Comparison of ENCODE assay signal across 8 mouse cellular contexts in genomic region chrX:133687666-133688151, GRCm38 (mm10). TPM values are rescaled to one million over a fixed set of nuclear protein-coding genes. Genes with fewer than 3 reads are reported as not detected.
A peak's percentile ranks its signal among the peaks of the same experiment; 100 is the strongest.
DNase-seq lines count a peak whose midpoint lies in the region; ATAC-seq and TF ChIP-seq lines count a peak whose summit lies in the region.

No protein-coding gene starts in this region.

- no peak for ATAC-seq in heart, embryonic 14.5 days (ENCODE audit: insufficient number of reproducible peaks, insufficient read depth, low FRiP score, low read depth)
- ATAC-seq in limb, embryonic 14.5 days (ENCODE audit: low FRiP score, low read depth): no peak

- peak overlapping the region; percentile 88 for H3K4me2 ChIP-seq in heart, embryonic 14.5 days (ENCODE audit: low read length)
- peak overlapping the region; percentile 67 for H3K4me2 ChIP-seq in limb, embryonic 14.5 days (replicated peaks; ENCODE audit: low read depth, low read length, severe bottlenecking)

- H3K36me3 ChIP-seq in heart, embryonic 14.5 days (ENCODE audit: control insufficient read depth, insufficient read depth, low read length): no peaks in the 10 kb centered on the region
- no peaks in the 10 kb centered on the region for H3K36me3 ChIP-seq in limb, embryonic 14.5 days (ENCODE audit: control insufficient read depth, insufficient read depth, low read length)

- no peaks in the 10 kb centered on the region for H3K9me3 ChIP-seq in heart, embryonic 14.5 days (ENCODE audit: control insufficient read depth, low read length)
- no peaks in the 10 kb centered on the region for H3K9me3 ChIP-seq in limb, embryonic 14.5 days (ENCODE audit: control insufficient read depth, low read length)

- DNase-seq in adrenal gland, adult (ENCODE audit: inconsistent age in 2 of 2, low spot score in 1 of 2): peak; percentile 22 to 72
- no peak for DNase-seq in adrenal gland, postnatal 10 days
- DNase-seq in right cerebral cortex, postnatal 14 days: peak; percentile 31
- no peak for DNase-seq in right cerebral cortex, adult 18-20 months
- DNase-seq in limb, embryonic 14.5 days (ENCODE audit: low spot score): no peak
- DNase-seq in right cerebral cortex, postnatal 4 days: peak; percentile 17
- no peak for DNase-seq in layer of hippocampus, adult 11-12 months (ENCODE audit: low spot score)

- H3K4me1 ChIP-seq in heart, embryonic 14.5 days (ENCODE audit: control insufficient read depth in 2 of 2, insufficient read depth in 2 of 2, low read length in 2 of 2): no peaks in the 10 kb centered on the region; a peak in 1 of 4 replicates
- H3K4me1 ChIP-seq in limb, embryonic 14.5 days (ENCODE audit: control insufficient read depth, insufficient read depth, low read length): 0 out of 2 replicates have a peak, but pooled peaks cover 4% of the 10 kb centered on the region

- no peak overlapping the region for H3K27ac ChIP-seq in heart, embryonic 14.5 days (replicated peaks in 1 of 2; ENCODE audit: control insufficient read depth in 1 of 2, insufficient read depth in 1 of 2, low read depth in 2 of 2, low read length in 2 of 2)
- H3K27ac ChIP-seq in limb, embryonic 14.5 days (replicated peaks; ENCODE audit: low read depth, low read length): no peak overlapping the region

- TF ChIP-seq POLR2A in limb, embryonic 14.5 days (IDR thresholded peaks at IDR 0.05; ENCODE audit: borderline replicate concordance, extremely low read depth, insufficient read depth, insufficient read length): no peak

- peak overlapping the region; percentile 46 for H3K4me3 ChIP-seq in heart, embryonic 14.5 days (ENCODE audit: control insufficient read depth in 1 of 2, insufficient read depth in 1 of 2, low read depth in 1 of 2, low read length in 2 of 2)
- H3K4me3 ChIP-seq in limb, embryonic 14.5 days (replicated peaks; ENCODE audit: low read length): peak overlapping the region; percentile 49

- peaks cover 51% of the 10 kb centered on the region for H3K27me3 ChIP-seq in heart, embryonic 14.5 days (ENCODE audit: control insufficient read depth, insufficient read depth, low read length)
- peaks cover 11% of the 10 kb centered on the region for H3K27me3 ChIP-seq in limb, embryonic 14.5 days (ENCODE audit: control insufficient read depth, insufficient read depth, low read length)

- WGBS in heart, embryonic 14.5 days: 17% methylated on average over 34 of the region's 37 CpGs
- WGBS in limb, embryonic 14.5 days: 20% methylated on average over 23 of the region's 37 CpGs

- H3K9ac ChIP-seq in heart, embryonic 14.5 days (ENCODE audit: low read length): peak overlapping the region; percentile 17; the same call in 1 of the 2 replicates
- H3K9ac ChIP-seq in limb, embryonic 14.5 days (ENCODE audit: low read depth, low read length, severe bottlenecking): peak overlapping the region; percentile 55

RNA-seq across cellular contexts. Expression of gene Pcdh19, which starts 1.1 kb away (rescaled TPM):
- 10 to 100 TPM in 1 of 2 experiments, 1 to 10 TPM in 1; 9.5 to 11.4 TPM for total RNA-seq in adrenal gland, postnatal 10 days (2021)
- 0.58 and 0.61 TPM in 2 replicates for polyA plus RNA-seq in heart, embryonic 14.5 days (2014; fragmentation: Nextera tagmentation; extraction: Ambion mirVana)
- 5.0 and 5.7 TPM in 2 replicates for polyA plus RNA-seq in limb, embryonic 14.5 days (2012; rRNA removed)
- 7.6 and 10.7 TPM in 2 replicates for polyA plus RNA-seq in limb, embryonic 14.5 days (2014; fragmentation: Nextera tagmentation; extraction: Ambion mirVana)

Comparison
In these comparisons a context has a peak if more than half of its experiments do, and no peak if none do; other contexts are left out.
1. DNase-seq: peak in adrenal gland, adult (2 of 2), right cerebral cortex, postnatal 14 days (single experiment) and right cerebral cortex, postnatal 4 days (single experiment); none in adrenal gland, postnatal 10 days (single experiment), right cerebral cortex, adult 18-20 months (single experiment), limb, embryonic 14.5 days (single experiment) and layer of hippocampus, adult 11-12 months (single experiment).